Mouse (Mus musculus) CH12.LX (cell line): ENCODE results near the gene Gm1113. TPM values are rescaled to one million over a fixed set of nuclear protein-coding genes. Genes with fewer than 3 reads are reported as not detected.

Experiments used
- DNase-seq: peaks from one replicate; pipeline ENCODE4 v3.0.0-alpha.2; 2013; ENCODE audit errors: extremely low read depth
- H3K27ac ChIP-seq: 2 replicates; pipeline ENCODE4 v1.5.1; 2012; ENCODE audit warnings: low read depth, mild to moderate bottlenecking, control low read depth, moderate library complexity; ENCODE audit not compliant: insufficient read depth
- H3K27me3 ChIP-seq: replicated peaks from 2 replicates; pipeline ENCODE3; 2012; ENCODE audit warnings: inconsistent platforms
- H3K36me3 ChIP-seq, 2 experiments: replicated peaks in 1 of 2; 2 replicates each; pipeline versions ENCODE3 to v1.6.1; 2012; ENCODE audit warnings: inconsistent platforms in 1 of 2, low read length in 1 of 2, mild to moderate bottlenecking in 1 of 2, mixed read lengths in 1 of 2, moderate library complexity in 1 of 2; ENCODE audit not compliant: control insufficient read depth in 1 of 2, insufficient read depth in 1 of 2
- H3K4me1 ChIP-seq, 2 experiments: 2 replicates each; pipeline ENCODE4 v1.6.1; 2012; ENCODE audit warnings: inconsistent platforms in 1 of 2, moderate library complexity in 1 of 2; ENCODE audit not compliant: insufficient read depth in 2 of 2, control insufficient read depth in 1 of 2
- H3K4me2 ChIP-seq: 2 replicates; pipeline ENCODE4 v1.6.1; 2012; ENCODE audit warnings: low read depth, mild to moderate bottlenecking, control low read depth; ENCODE audit not compliant: poor library complexity, insufficient read depth, severe bottlenecking
- H3K4me3 ChIP-seq, 3 experiments: fragments of 150-350 bp in 1 of 3; sonication (generic) in 1 of 3; replicated peaks in 1 of 3; 2 replicates each; pipeline versions ENCODE3 to v1.5.1; 2011 to 2012; ENCODE audit warnings: low read depth in 2 of 3, low read length in 2 of 3, mild to moderate bottlenecking in 2 of 3, moderate library complexity in 2 of 3, control low read depth in 1 of 3, improper control_type of control experiment in 1 of 3, inconsistent platforms in 1 of 3, mixed read lengths in 1 of 3; ENCODE audit not compliant: poor library complexity in 1 of 3
- H3K79me2 ChIP-seq: replicated peaks from 2 replicates; pipeline ENCODE4 v1.6.1; 2012; ENCODE audit warnings: mild to moderate bottlenecking, moderate library complexity; ENCODE audit not compliant: control insufficient read depth, poor library complexity, insufficient read depth, severe bottlenecking; ENCODE audit errors: extremely low read depth
- H3K9ac ChIP-seq: 2 replicates; pipeline ENCODE4 v1.6.1; 2012; ENCODE audit warnings: low read depth, mild to moderate bottlenecking, control low read depth, moderate library complexity; ENCODE audit not compliant: insufficient read depth
- H3K9me3 ChIP-seq: replicated peaks from 2 replicates; pipeline ENCODE3; 2012; ENCODE audit warnings: low read length, inconsistent platforms, mixed read lengths
- BHLHE40 ChIP-seq: IDR thresholded peaks from 2 replicates; pipeline ENCODE4 v1.6.1; 2011; ENCODE audit warnings: mild to moderate bottlenecking, low read depth, low read length, improper control_type of control experiment
- ELF1 ChIP-seq: IDR thresholded peaks from 2 replicates; pipeline ENCODE4 v1.6.1; 2014; ENCODE audit warnings: low read depth, mild to moderate bottlenecking, inconsistent platforms, low read length, improper control_type of control experiment
- EP300 ChIP-seq: IDR thresholded peaks from 2 replicates; pipeline ENCODE4 v1.6.1; 2011; ENCODE audit warnings: low read length, improper control_type of control experiment
- IRF4 ChIP-seq: IDR thresholded peaks from 2 replicates; pipeline ENCODE4 v1.6.1; 2014; ENCODE audit warnings: low read depth, mild to moderate bottlenecking, inconsistent platforms, low read length, improper control_type of control experiment
- JUND ChIP-seq: conservative IDR thresholded peaks from 2 replicates; pipeline ENCODE4 v1.6.1; 2011; ENCODE audit warnings: low read depth, low read length, improper control_type of control experiment
- MAX ChIP-seq: IDR thresholded peaks from 2 replicates; pipeline ENCODE4 v1.6.1; 2011; ENCODE audit warnings: low read length, improper control_type of control experiment
- MEF2A ChIP-seq: IDR thresholded peaks from 2 replicates; pipeline ENCODE4 v1.6.1; 2014; ENCODE audit warnings: low read depth, mild to moderate bottlenecking, inconsistent platforms, low read length, improper control_type of control experiment, borderline replicate concordance
- NELFE ChIP-seq: IDR thresholded peaks from 2 replicates; pipeline ENCODE4 v1.6.1; 2011; ENCODE audit warnings: low read depth, low read length, improper control_type of control experiment
- NRF1 ChIP-seq: IDR thresholded peaks from 2 replicates; pipeline ENCODE4 v1.6.1; 2014; ENCODE audit warnings: low read depth, mild to moderate bottlenecking, inconsistent platforms, low read length, improper control_type of control experiment, moderate library complexity
- POLR2AphosphoS2 ChIP-seq: IDR thresholded peaks from 2 replicates; pipeline ENCODE4 v1.6.1; 2011; ENCODE audit warnings: low read depth, low read length, improper control_type of control experiment
- TBP ChIP-seq: conservative IDR thresholded peaks from 2 replicates; pipeline ENCODE4 v1.6.1; 2011; ENCODE audit warnings: low read depth, low read length, improper control_type of control experiment
- USF1 ChIP-seq: IDR thresholded peaks from 2 replicates; pipeline ENCODE4 v1.6.1; 2014; ENCODE audit warnings: low read depth, mild to moderate bottlenecking, inconsistent platforms, low read length, improper control_type of control experiment
- ZC3H11A ChIP-seq: IDR thresholded peaks from 2 replicates; pipeline ENCODE4 v1.6.1; 2012; ENCODE audit warnings: low read depth, mild to moderate bottlenecking, inconsistent platforms, low read length, improper control_type of control experiment
- ZKSCAN1 ChIP-seq: IDR thresholded peaks from 2 replicates; pipeline ENCODE4 v1.6.1; 2012; ENCODE audit warnings: low read depth, inconsistent platforms, low read length, improper control_type of control experiment, borderline replicate concordance
- dilution Hi-C: fragments of 300-500 bp; cut with MboI; formaldehyde crosslinking; loops from 2 replicates; pipeline ENCODE4 v1.14.3; 2020; ENCODE audit warnings: low sequenced_read_pairs; ENCODE audit not compliant: extremely low pct_unique_long_range_greater_than_20kb, extremely low pct_ligation_motif_present
- in situ Hi-C: fragments of 300-500 bp; cut with MboI; formaldehyde crosslinking; loops from 3 replicates; pipeline ENCODE4 v1.14.3; 2019; ENCODE audit warnings: low sequenced_read_pairs, low pct_ligation_motif_present, low pct_unique_long_range_greater_than_20kb, mixed read lengths
- polyA plus RNA-seq: library from polyadenylated mRNA; unstranded; fragments of >175 nt; gene quantifications from 2 replicates; pipeline ENCODE4 v1.2.1, GENCODE M21; 2012; ENCODE audit warnings: low read depth; ENCODE audit not compliant: insufficient read length
- total RNA-seq, 2 experiments: library from RNA; depleted of rRNA; stranded (reverse); fragments of 300-350 nt in 1 of 2; fragments of >200 nt in 1 of 2; gene quantifications; 2 replicates each; pipeline ENCODE4 v1.2.3; 2012 to 2014

The Gm1113 gene
- total and polyA plus RNA-seq, 3 experiments, result not detected

GRCm38 (mm10) chr9:35513900-35514299 is 4.2 kb downstream of the Gm1113 start:
- in situ Hi-C loops (no loop called here), dilution Hi-C loops (no loop called here)
- H3K4me3 ChIP-seq, result no peak overlapping the region
- H3K79me2 ChIP-seq, result no peaks in the 10 kb centered on the region
- H3K9ac ChIP-seq, result no peak overlapping the region
- H3K27me3 ChIP-seq, result peaks cover 5% of the 10 kb centered on the region
- TF ChIP-seq MAX (no peak), BHLHE40 (no peak), ZKSCAN1 (no peak), POLR2AphosphoS2 (no peak), MEF2A (no peak), ZC3H11A (no peak)
- DNase-seq, result no peak
- H3K4me2 ChIP-seq, result no peak overlapping the region
- no peaks in the 10 kb centered on the region for H3K36me3 ChIP-seq
- H3K9me3 ChIP-seq, result no peaks in the 10 kb centered on the region
- H3K4me1 ChIP-seq, result peaks cover 0 to 2% of the 10 kb centered on the region in 2 experiments; a peak in 1 of 4 replicates
- H3K27ac ChIP-seq, result no peak overlapping the region

DNA sequence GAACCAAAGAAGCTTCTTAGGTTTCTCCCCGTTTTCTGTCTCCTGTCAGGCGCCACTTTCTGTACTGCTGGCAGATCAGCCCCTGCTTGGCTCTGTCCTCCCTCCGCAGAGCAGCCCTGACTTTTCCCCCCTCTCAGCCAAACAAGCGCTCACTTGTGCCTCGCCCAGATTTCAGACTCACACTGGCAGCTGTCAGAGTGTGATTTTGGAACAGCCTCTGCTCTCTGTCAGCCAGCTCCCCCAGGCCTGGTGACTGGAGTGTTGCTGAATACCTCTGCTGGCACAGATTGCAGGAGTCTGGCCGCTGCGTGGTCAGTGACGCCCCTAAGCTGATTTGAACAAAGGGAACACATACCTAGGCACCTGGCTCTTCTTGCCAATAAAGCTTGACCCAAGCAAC is 9.8 kb downstream of the Gm1113 start:
- in situ Hi-C loops, result no loop called here
- no peaks in the 10 kb centered on the region for H3K79me2 ChIP-seq
- no peak for TF ChIP-seq BHLHE40
- TF ChIP-seq IRF4, result no peak
- TF ChIP-seq NRF1, result no peak
- no peak for TF ChIP-seq ZC3H11A
- no peak for TF ChIP-seq EP300
- no peak for TF ChIP-seq JUND
- TF ChIP-seq TBP, result no peak
- no peak for TF ChIP-seq USF1
- no peak for TF ChIP-seq ELF1
- TF ChIP-seq NELFE, result no peak

More for the DNA sequence above, 9.8 kb downstream of the Gm1113 start:
- Histone ChIP-seq H3K9me3 (no peaks in the 10 kb centered on the region), H3K4me3 (no peak overlapping the region), H3K4me2 (no peak overlapping the region), H3K9ac (no peak overlapping the region), H3K27ac (no peak overlapping the region), H3K27me3 (peaks cover 5% of the 10 kb centered on the region), H3K36me3 (peaks cover under 1% of the 10 kb centered on the region in 2 experiments), H3K4me1 (peaks cover 0 to 2% of the 10 kb centered on the region in 2 experiments; a peak in 1 of 4 replicates)
- no peak for DNase-seq
- dilution Hi-C loops, result no loop called here
